Mouse (Mus musculus): ENCODE data around the gene Katnb1. TPM values are rescaled to one million over a fixed set of nuclear protein-coding genes. Genes with fewer than 3 reads are reported as not detected.

Gene Katnb1
- total and polyA plus RNA-seq, 3 experiments: 9.8 to 19.8 (median 13.1) TPM

GRCm38 (mm10) chr8:95131983-95132382 is 51.0 kb downstream of the Katnb1 start:
- Histone ChIP-seq H3K27ac (ENCODE audit: insufficient read depth, low read depth) (no peak overlapping the region), H3K36me3 (replicated peaks in 1 of 2; ENCODE audit: control insufficient read depth in 1 of 2, insufficient read depth in 1 of 2, low read length in 1 of 2) (no peaks in the 10 kb centered on the region), H3K9ac (ENCODE audit: insufficient read depth, low read depth) (no peak overlapping the region)

GRCm38 (mm10) chr8:95134186-95134585 is 53.2 kb downstream of the Katnb1 start:
- Histone ChIP-seq H3K27me3 (replicated peaks) (no peaks in the 10 kb centered on the region), H3K27ac (ENCODE audit: insufficient read depth, low read depth) (no peak overlapping the region), H3K4me1 (ENCODE audit: control insufficient read depth in 1 of 2, insufficient read depth in 2 of 2) (peaks cover 0 to 34% of the 10 kb centered on the region in 2 experiments; a peak in 2 of 4 replicates), H3K79me2 (replicated peaks; ENCODE audit: control insufficient read depth, extremely low read depth, insufficient read depth, poor library complexity, severe bottlenecking) (no peaks in the 10 kb centered on the region), H3K4me3 (replicated peaks in 1 of 3; ENCODE audit: low read depth in 2 of 3, low read length in 2 of 3, poor library complexity in 1 of 3) (no peak overlapping the region), H3K9ac (ENCODE audit: insufficient read depth, low read depth) (no peak overlapping the region), H3K4me2 (ENCODE audit: insufficient read depth, low read depth, poor library complexity, severe bottlenecking) (no peak overlapping the region), H3K9me3 (replicated peaks; ENCODE audit: low read length) (no peaks in the 10 kb centered on the region), H3K36me3 (replicated peaks in 1 of 2; ENCODE audit: control insufficient read depth in 1 of 2, insufficient read depth in 1 of 2, low read length in 1 of 2) (no peaks in the 10 kb centered on the region)
- in situ Hi-C loops (cut with MboI; ENCODE audit: low pct_ligation_motif_present, low pct_unique_long_range_greater_than_20kb, low sequenced_read_pairs) (loop anchor here (10.0 kb wide), 1 partner anchor 71 kb away; the partner anchor contains the start of gene Kifc3), dilution Hi-C loops (cut with MboI; ENCODE audit: extremely low pct_ligation_motif_present, extremely low pct_unique_long_range_greater_than_20kb, low sequenced_read_pairs) (no loop called here)
- TF ChIP-seq IRF4 (IDR thresholded peaks at IDR 0.05; ENCODE audit: low read depth, low read length): no peak
- no peak for TF ChIP-seq MAFK (IDR thresholded peaks at IDR 0.05; ENCODE audit: insufficient replicate concordance, low read length)
- TF ChIP-seq MAZ (IDR thresholded peaks at IDR 0.05; ENCODE audit: low read depth, low read length): no peak
- TF ChIP-seq CHD2 (IDR thresholded peaks at IDR 0.05; ENCODE audit: low read length): no peak
- no peak for TF ChIP-seq MXI1 (IDR thresholded peaks at IDR 0.05; ENCODE audit: low read depth, low read length)
- TF ChIP-seq ETS1 (conservative IDR thresholded peaks at IDR 0.05; ENCODE audit: low read depth, low read length): no peak
- TF ChIP-seq ELF1 (IDR thresholded peaks at IDR 0.05; ENCODE audit: low read depth, low read length): no peak
- no peak for TF ChIP-seq NELFE (IDR thresholded peaks at IDR 0.05; ENCODE audit: low read depth, low read length)
- TF ChIP-seq JUN (IDR thresholded peaks at IDR 0.05; ENCODE audit: insufficient read depth, low read depth, low read length): no peak
- no peak for TF ChIP-seq RAD21 (IDR thresholded peaks at IDR 0.05; ENCODE audit: low read depth, low read length)
- TF ChIP-seq SIN3A (IDR thresholded peaks at IDR 0.05; ENCODE audit: low read length): no peak
- TF ChIP-seq MAX (IDR thresholded peaks at IDR 0.05; ENCODE audit: low read length): no peak
- TF ChIP-seq ZC3H11A (IDR thresholded peaks at IDR 0.05; ENCODE audit: low read depth, low read length): no peak
- TF ChIP-seq MYC (IDR thresholded peaks at IDR 0.05; ENCODE audit: low read depth, low read length): no peak
- TF ChIP-seq KAT2A (IDR thresholded peaks at IDR 0.05; ENCODE audit: insufficient replicate concordance, low read length): no peak
- no peak for TF ChIP-seq NRF1 (IDR thresholded peaks at IDR 0.05; ENCODE audit: low read depth, low read length)
- no peak for TF ChIP-seq SMC3 (IDR thresholded peaks at IDR 0.05; ENCODE audit: low read depth, low read length)
- no peak for TF ChIP-seq TCF12 (IDR thresholded peaks at IDR 0.05; ENCODE audit: low read depth, low read length)
- no peak for TF ChIP-seq UBTF (IDR thresholded peaks at IDR 0.05; ENCODE audit: low read depth, low read length)
- TF ChIP-seq JUND (conservative IDR thresholded peaks at IDR 0.05; ENCODE audit: low read depth, low read length): no peak
- no peak for DNase-seq (ENCODE audit: extremely low read depth)

More at GRCm38 (mm10) chr8:95131983-95132382, 51.0 kb downstream of the Katnb1 start:
- Histone ChIP-seq H3K79me2 (replicated peaks; ENCODE audit: control insufficient read depth, extremely low read depth, insufficient read depth, poor library complexity, severe bottlenecking) (no peaks in the 10 kb centered on the region), H3K4me3 (replicated peaks in 1 of 3; ENCODE audit: low read depth in 2 of 3, low read length in 2 of 3, poor library complexity in 1 of 3) (no peak overlapping the region), H3K4me2 (ENCODE audit: insufficient read depth, low read depth, poor library complexity, severe bottlenecking) (no peak overlapping the region), H3K4me1 (ENCODE audit: control insufficient read depth in 1 of 2, insufficient read depth in 2 of 2) (peaks cover 12 to 52% of the 10 kb centered on the region in 2 experiments), H3K27me3 (replicated peaks) (no peaks in the 10 kb centered on the region), H3K9me3 (replicated peaks; ENCODE audit: low read length) (no peaks in the 10 kb centered on the region)
- dilution Hi-C loops (cut with MboI; ENCODE audit: extremely low pct_ligation_motif_present, extremely low pct_unique_long_range_greater_than_20kb, low sequenced_read_pairs): no loop called here
- no peak for DNase-seq (ENCODE audit: extremely low read depth)
- TF ChIP-seq NELFE (IDR thresholded peaks at IDR 0.05; ENCODE audit: low read depth, low read length) (no peak), SMC3 (IDR thresholded peaks at IDR 0.05; ENCODE audit: low read depth, low read length) (no peak), MEF2A (IDR thresholded peaks at IDR 0.05; ENCODE audit: borderline replicate concordance, low read depth, low read length) (no peak), CHD1 (IDR thresholded peaks at IDR 0.05; ENCODE audit: low read depth, low read length) (no peak), MAZ (IDR thresholded peaks at IDR 0.05; ENCODE audit: low read depth, low read length) (no peak), ETS1 (conservative IDR thresholded peaks at IDR 0.05; ENCODE audit: low read depth, low read length) (no peak), USF1 (IDR thresholded peaks at IDR 0.05; ENCODE audit: low read depth, low read length) (no peak), CHD2 (IDR thresholded peaks at IDR 0.05; ENCODE audit: low read length) (no peak), ZMIZ1 (IDR thresholded peaks at IDR 0.05; ENCODE audit: low read depth, low read length) (no peak), TCF12 (IDR thresholded peaks at IDR 0.05; ENCODE audit: low read depth, low read length) (no peak), MAFK (IDR thresholded peaks at IDR 0.05; ENCODE audit: insufficient replicate concordance, low read length) (no peak), RCOR1 (conservative IDR thresholded peaks at IDR 0.05; ENCODE audit: low read depth, low read length) (no peak), MXI1 (IDR thresholded peaks at IDR 0.05; ENCODE audit: low read depth, low read length) (no peak), BHLHE40 (IDR thresholded peaks at IDR 0.05; ENCODE audit: low read depth, low read length) (no peak), ZC3H11A (IDR thresholded peaks at IDR 0.05; ENCODE audit: low read depth, low read length) (no peak), CTCF (conservative IDR thresholded peaks at IDR 0.05 in 1 of 2, IDR thresholded peaks at IDR 0.05 in 1 of 2; ENCODE audit: low read depth in 2 of 2, low read length in 2 of 2) (no peak), MAX (IDR thresholded peaks at IDR 0.05; ENCODE audit: low read length) (no peak), JUN (IDR thresholded peaks at IDR 0.05; ENCODE audit: insufficient read depth, low read depth, low read length) (no peak)
- in situ Hi-C loops (cut with MboI; ENCODE audit: low pct_ligation_motif_present, low pct_unique_long_range_greater_than_20kb, low sequenced_read_pairs): loop anchor here (10.0 kb wide), 1 partner anchor 73 kb away; the partner anchor contains the start of gene Kifc3
